Mouse (Mus musculus) small intestine, adult 2 months (tissue): ENCODE measurements around the gene Tnik.

ENCODE experiments used
- CTCF ChIP-seq: fragments of 200-500 bp; IDR thresholded peaks from 2 replicates; pipeline ENCODE4 v1.5.1; 2012; ENCODE audit warnings: low read depth, mild to moderate bottlenecking, control low read depth, inconsistent platforms, low read length, moderate library complexity, mixed read lengths; ENCODE audit not compliant: insufficient replicate concordance, insufficient read length; ENCODE audit errors: extremely low read depth
- POLR2A ChIP-seq: fragments of 200-500 bp; IDR thresholded peaks from 2 replicates; pipeline ENCODE4 v1.6.1; 2012; ENCODE audit warnings: low read depth, mild to moderate bottlenecking, control low read depth, inconsistent platforms, low read length, moderate library complexity

DNA sequence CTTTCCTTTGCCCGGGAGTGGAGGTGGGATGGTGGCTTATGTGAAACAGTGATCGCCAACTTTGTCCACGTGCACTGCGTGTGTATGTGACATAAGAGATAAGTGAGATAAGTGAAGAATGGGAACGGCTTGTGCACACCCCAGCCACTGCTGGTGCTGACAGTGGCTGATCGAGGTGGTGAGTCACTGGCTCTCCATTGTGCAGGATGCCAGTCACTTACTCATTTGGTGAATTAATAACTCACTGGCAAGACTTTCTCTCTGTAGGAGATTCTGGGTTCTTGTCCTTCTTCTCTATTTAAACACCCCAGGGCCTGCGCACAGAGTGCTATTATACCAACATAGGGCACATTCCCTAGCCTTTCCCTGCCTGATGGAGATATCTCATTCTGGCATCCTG, 458.8 kb downstream of the Tnik start:
- TF ChIP-seq CTCF, result no peak
- no peak for TF ChIP-seq POLR2A
